Mouse (Mus musculus): ENCODE data around the gene Tle6. TPM values are rescaled to one million over a fixed set of nuclear protein-coding genes. Genes with fewer than 3 reads are reported as not detected.

Tle6 gene
- total RNA-seq, 1 experiment, result 22.0 TPM

- in situ Hi-C loops (cut with MboI; ENCODE audit: low sequenced_read_pairs in 2 of 2, unreplicated experiment in 2 of 2), result no loop called here
- Histone ChIP-seq H3K4me3 (ENCODE audit: insufficient read depth in 1 of 2, low read depth in 1 of 2, low read length in 2 of 2, poor library complexity in 1 of 2, severe bottlenecking in 1 of 2) (peak within 1 kb of the TSS; percentile 84 to 85), H3K9me3 (ENCODE audit: control insufficient read depth, insufficient read depth, low read depth, low read length) (no peaks in the 10 kb centered on the region), H3K27ac (ENCODE audit: insufficient read depth, low read depth, low read length, poor library complexity, severe bottlenecking) (peak within 1 kb of the TSS; percentile 42; the same call in 1 of the 2 replicates), H3K36me3 (ENCODE audit: control insufficient read depth, insufficient read depth, low read length, poor library complexity, severe bottlenecking) (no peaks in the 10 kb centered on the region), H3K9ac (ENCODE audit: insufficient read depth, low read depth, low read length, poor library complexity, severe bottlenecking) (peak within 1 kb of the TSS; percentile 81), H3K4me1 (ENCODE audit: control insufficient read depth in 2 of 2, insufficient read depth in 2 of 2, low read length in 2 of 2, poor library complexity in 1 of 2) (peaks cover 10 to 28% of the 10 kb centered on the region in 2 experiments; a peak in 3 of 4 replicates)
- TF ChIP-seq CHD2 (IDR thresholded peaks at IDR 0.05; ENCODE audit: low read depth, low read length), result no peak
- no peak for TF ChIP-seq HCFC1 (IDR thresholded peaks at IDR 0.05; ENCODE audit: borderline replicate concordance, insufficient read depth, low read length)
- no peak for TF ChIP-seq MAFK (IDR thresholded peaks at IDR 0.05; ENCODE audit: insufficient read depth, low read depth, low read length)
- TF ChIP-seq ZC3H11A (IDR thresholded peaks at IDR 0.05; ENCODE audit: borderline replicate concordance, low read depth, low read length), result no peak
- no peak for TF ChIP-seq ZNF384 (IDR thresholded peaks at IDR 0.05; ENCODE audit: low read depth, low read length)
- DNase-seq (ENCODE audit: low read depth, low spot score), result no peak
These were observed 41.7 kb downstream of the Tle6 start, which contains the start of gene Aes for GRCm38 (mm10) chr10:81559163-81559626. Aes (plus strand) TSS chr10:81559488.

GRCm38 (mm10) chr10:81557491-81557890 is 43.4 kb downstream of the Tle6 start:
- TF ChIP-seq MAFK (IDR thresholded peaks at IDR 0.05; ENCODE audit: insufficient read depth, low read depth, low read length), result no peak
- no peak overlapping the region for H3K9ac ChIP-seq (ENCODE audit: insufficient read depth, low read depth, low read length, poor library complexity, severe bottlenecking)
- H3K4me3 ChIP-seq (ENCODE audit: insufficient read depth in 1 of 2, low read depth in 1 of 2, low read length in 2 of 2, poor library complexity in 1 of 2, severe bottlenecking in 1 of 2), result no peak overlapping the region
- no peaks in the 10 kb centered on the region for H3K36me3 ChIP-seq (ENCODE audit: control insufficient read depth, insufficient read depth, low read length, poor library complexity, severe bottlenecking)
- no peak for DNase-seq (ENCODE audit: low read depth, low spot score)
- H3K9me3 ChIP-seq (ENCODE audit: control insufficient read depth, insufficient read depth, low read depth, low read length), result no peaks in the 10 kb centered on the region
- H3K4me1 ChIP-seq (ENCODE audit: control insufficient read depth in 2 of 2, insufficient read depth in 2 of 2, low read length in 2 of 2, poor library complexity in 1 of 2), result peaks cover 7 to 23% of the 10 kb centered on the region in 2 experiments; a peak in 3 of 4 replicates
- H3K27ac ChIP-seq (ENCODE audit: insufficient read depth, low read depth, low read length, poor library complexity, severe bottlenecking), result no peak overlapping the region; the same call in 1 of the 2 replicates
- in situ Hi-C loops (cut with MboI; ENCODE audit: low sequenced_read_pairs in 2 of 2, unreplicated experiment in 2 of 2), result no loop called here

- Histone ChIP-seq H3K27ac (ENCODE audit: insufficient read depth, low read depth, low read length, poor library complexity, severe bottlenecking) (no peak overlapping the region), H3K4me1 (ENCODE audit: control insufficient read depth in 2 of 2, insufficient read depth in 2 of 2, low read length in 2 of 2, poor library complexity in 1 of 2) (peaks cover 3 to 22% of the 10 kb centered on the region in 2 experiments; a peak in 3 of 4 replicates), H3K9me3 (ENCODE audit: control insufficient read depth, insufficient read depth, low read depth, low read length) (no peaks in the 10 kb centered on the region), H3K4me3 (ENCODE audit: insufficient read depth in 1 of 2, low read depth in 1 of 2, low read length in 2 of 2, poor library complexity in 1 of 2, severe bottlenecking in 1 of 2) (no peak overlapping the region), H3K9ac (ENCODE audit: insufficient read depth, low read depth, low read length, poor library complexity, severe bottlenecking) (no peak overlapping the region), H3K36me3 (ENCODE audit: control insufficient read depth, insufficient read depth, low read length, poor library complexity, severe bottlenecking) (no peaks in the 10 kb centered on the region)
- in situ Hi-C loops (cut with MboI; ENCODE audit: low sequenced_read_pairs in 2 of 2, unreplicated experiment in 2 of 2), result no loop called here
- no peak for DNase-seq (ENCODE audit: low read depth, low spot score)
- TF ChIP-seq ZNF384 (IDR thresholded peaks at IDR 0.05; ENCODE audit: low read depth, low read length) (no peak), CHD2 (IDR thresholded peaks at IDR 0.05; ENCODE audit: low read depth, low read length) (no peak), ZC3H11A (IDR thresholded peaks at IDR 0.05; ENCODE audit: borderline replicate concordance, low read depth, low read length) (no peak), MAFK (IDR thresholded peaks at IDR 0.05; ENCODE audit: insufficient read depth, low read depth, low read length) (no peak), HCFC1 (IDR thresholded peaks at IDR 0.05; ENCODE audit: borderline replicate concordance, insufficient read depth, low read length) (no peak)
These were observed 44.6 kb downstream of the Tle6 start for GRCm38 (mm10) chr10:81556282-81556681.

- in situ Hi-C loops (cut with MboI; ENCODE audit: low sequenced_read_pairs in 2 of 2, unreplicated experiment in 2 of 2), result no loop called here
- Histone ChIP-seq H3K36me3 (ENCODE audit: control insufficient read depth, insufficient read depth, low read length, poor library complexity, severe bottlenecking) (no peaks in the 10 kb centered on the region), H3K9ac (ENCODE audit: insufficient read depth, low read depth, low read length, poor library complexity, severe bottlenecking) (no peak overlapping the region; the same call in 1 of the 2 replicates), H3K9me3 (ENCODE audit: control insufficient read depth, insufficient read depth, low read depth, low read length) (no peaks in the 10 kb centered on the region), H3K4me1 (ENCODE audit: control insufficient read depth in 2 of 2, insufficient read depth in 2 of 2, low read length in 2 of 2, poor library complexity in 1 of 2) (peaks cover 3 to 11% of the 10 kb centered on the region in 2 experiments; a peak in 2 of 4 replicates), H3K4me3 (ENCODE audit: insufficient read depth in 1 of 2, low read depth in 1 of 2, low read length in 2 of 2, poor library complexity in 1 of 2, severe bottlenecking in 1 of 2) (no peak overlapping the region), H3K27ac (ENCODE audit: insufficient read depth, low read depth, low read length, poor library complexity, severe bottlenecking) (peak overlapping the region; percentile 5; the same call in 1 of the 2 replicates)
- DNase-seq (ENCODE audit: low read depth, low spot score), result no peak
- TF ChIP-seq ZC3H11A (IDR thresholded peaks at IDR 0.05; ENCODE audit: borderline replicate concordance, low read depth, low read length) (no peak), ZNF384 (IDR thresholded peaks at IDR 0.05; ENCODE audit: low read depth, low read length) (no peak), MAFK (IDR thresholded peaks at IDR 0.05; ENCODE audit: insufficient read depth, low read depth, low read length) (no peak), CHD2 (IDR thresholded peaks at IDR 0.05; ENCODE audit: low read depth, low read length) (no peak)
These were observed 46.8 kb downstream of the Tle6 start for GRCm38 (mm10) chr10:81553807-81554755.
